Mouse (Mus musculus): ENCODE measurements around the gene Mum1. TPM values are rescaled to one million over a fixed set of nuclear protein-coding genes. Genes with fewer than 3 reads are reported as not detected.

The Mum1 gene
- 10 to 100 TPM; 17.0 to 21.0 TPM for total RNA-seq (2021)
- long read RNA-seq, experiment 1, transcript Mum1-201 (14 exons, 2,640 nt) = major isoform, 13 of 28 reads
- long read RNA-seq, experiment 1, partial matches to known transcripts = 9 of 28 reads
- long read RNA-seq, experiment 1, other reads (novel, unspliced or antisense) = 6 of 28 reads
- long read RNA-seq, experiment 2, transcript Mum1-201 (14 exons, 2,640 nt) = major isoform, 10 of 28 reads
- long read RNA-seq, experiment 2, partial matches to known transcripts = 6 of 28 reads
- long read RNA-seq, experiment 2, other reads (novel, unspliced or antisense) = 10 of 28 reads

- DNase-seq = peak; percentile 99
- intact Hi-C loops (cut with DNase I) = loop anchor here (2.0 kb wide), 1 partner anchor 22 kb away; the partner anchor contains the start of gene Ndufs7
Observed at GRCm38 (mm10) chr10:80226416-80227165, at the start of gene Mum1. TSS of gene Mum1 (plus strand) at chr10:80226434.

GRCm38 (mm10) chr10:80177441-80178279 lies 48.6 kb upstream of the Mum1 start:
- intact Hi-C loops (cut with DNase I) = loop anchor here (5.0 kb wide), 1 partner anchor 165 kb away; no protein-coding TSS in a partner anchor

GRCm38 (mm10) chr10:80179068-80180051 lies 46.9 kb upstream of the Mum1 start, which contains the start of gene Efna2:
TSS of gene Efna2 (plus strand) at chr10:80179482.
- DNase-seq = peak; percentile 59 to 71
- intact Hi-C loops (cut with DNase I) = loop anchor here (5.0 kb wide), 1 partner anchor 163 kb away; no protein-coding TSS in a partner anchor

More at GRCm38 (mm10) chr10:80177441-80178279, 48.6 kb upstream of the Mum1 start:
- no peak for DNase-seq

- DNase-seq = no peak
- intact Hi-C loops (cut with DNase I) = no loop called here
Observed at GRCm38 (mm10) chr10:80180288-80180687, 45.9 kb upstream of the Mum1 start.

GRCm38 (mm10) chr10:80180823-80181222 lies 45.4 kb upstream of the Mum1 start:
- intact Hi-C loops (cut with DNase I) = no loop called here
- DNase-seq = no peak

- intact Hi-C loops (cut with DNase I) = no loop called here
- DNase-seq = no peak
Observed at GRCm38 (mm10) chr10:80182547-80182946, 43.7 kb upstream of the Mum1 start.

- DNase-seq = no peak
- intact Hi-C loops (cut with DNase I) = no loop called here
Observed at GRCm38 (mm10) chr10:80186649-80187048, 39.6 kb upstream of the Mum1 start.

GRCm38 (mm10) chr10:80187739-80188138 lies 38.5 kb upstream of the Mum1 start:
- DNase-seq = no peak
- intact Hi-C loops (cut with DNase I) = no loop called here

GRCm38 (mm10) chr10:80188453-80189024 lies 37.7 kb upstream of the Mum1 start:
- DNase-seq = no peak

GRCm38 (mm10) chr10:80189999-80190398 lies 36.2 kb upstream of the Mum1 start:
- intact Hi-C loops (cut with DNase I) = no loop called here

More at GRCm38 (mm10) chr10:80188453-80189024, 37.7 kb upstream of the Mum1 start:
- intact Hi-C loops (cut with DNase I) = no loop called here

GRCm38 (mm10) chr10:80190491-80191051 lies 35.7 kb upstream of the Mum1 start:
- peak; percentile 41 to 49 for DNase-seq
- intact Hi-C loops (cut with DNase I) = no loop called here

More at GRCm38 (mm10) chr10:80189999-80190398, 36.2 kb upstream of the Mum1 start:
- DNase-seq = no peak

- intact Hi-C loops (cut with DNase I) = no loop called here
- DNase-seq = no peak
Observed at GRCm38 (mm10) chr10:80193976-80194375, 32.3 kb upstream of the Mum1 start.

GRCm38 (mm10) chr10:80194441-80194840 lies 31.8 kb upstream of the Mum1 start:
- no peak for DNase-seq
- intact Hi-C loops (cut with DNase I) = no loop called here

GRCm38 (mm10) chr10:80196167-80196566 lies 30.1 kb upstream of the Mum1 start:
- no peak for DNase-seq
- intact Hi-C loops (cut with DNase I) = no loop called here

GRCm38 (mm10) chr10:80196778-80197581 lies 29.3 kb upstream of the Mum1 start:
- intact Hi-C loops (cut with DNase I) = no loop called here
- no peak for DNase-seq

- intact Hi-C loops (cut with DNase I) = loop anchor here (1.0 kb wide), 1 partner anchor 46 kb away; no protein-coding TSS in a partner anchor
- DNase-seq = peak; percentile 83 to 92
Observed at GRCm38 (mm10) chr10:80199440-80200008, 26.7 kb upstream of the Mum1 start.

- intact Hi-C loops (cut with DNase I) = no loop called here
- DNase-seq = no peak
Observed at GRCm38 (mm10) chr10:80200485-80200884, 25.7 kb upstream of the Mum1 start.

Measured in heart, postnatal 14 days (tissue).